Mouse (Mus musculus) midbrain, postnatal 0 days (tissue): Measurements from ENCODE around the gene Kcnc1. TPM values are rescaled to one million over a fixed set of nuclear protein-coding genes. Genes with fewer than 3 reads are reported as not detected.

Source experiments
- ATAC-seq: fragments of 200-750 bp; cut with Nextera tagmentation; 2 replicates; pipeline ENCODE4 v1.8.0; 2017; ENCODE audit warnings: moderate number of reproducible peaks, mild to moderate bottlenecking, moderate TSS enrichment, moderate library complexity; ENCODE audit not compliant: low FRiP score
- DNase-seq: peaks from one replicate; pipeline ENCODE4 v3.0.0-alpha.2; 2015; ENCODE audit warnings: low spot score
- H3K27ac ChIP-seq: fragments of 300-500 bp; sonication (generic); 2 replicates; pipeline ENCODE4 v1.5.1; 2014; ENCODE audit warnings: low read depth, mild to moderate bottlenecking, low read length, mixed read lengths
- H3K27me3 ChIP-seq: fragments of 300-500 bp; sonication (generic); 2 replicates; pipeline ENCODE4 v1.6.1; 2014; ENCODE audit warnings: low read length, control low read depth, mixed read lengths; ENCODE audit not compliant: insufficient read depth
- H3K36me3 ChIP-seq: fragments of 300-500 bp; sonication (generic); 2 replicates; pipeline ENCODE4 v1.6.1; 2014; ENCODE audit warnings: low read length, control low read depth, mixed read lengths; ENCODE audit not compliant: insufficient read depth
- H3K4me1 ChIP-seq: fragments of 300-500 bp; sonication (generic); 2 replicates; pipeline ENCODE4 v1.6.1; 2014; ENCODE audit warnings: mild to moderate bottlenecking, control low read depth, antibody characterized with exemption, low read length, mixed read lengths; ENCODE audit not compliant: insufficient read depth
- H3K4me2 ChIP-seq: fragments of 300-500 bp; sonication (generic); 2 replicates; pipeline ENCODE4 v1.6.1; 2014; ENCODE audit warnings: low read depth, mild to moderate bottlenecking, low read length, mixed read lengths; ENCODE audit not compliant: poor library complexity, severe bottlenecking
- H3K4me3 ChIP-seq: fragments of 300-500 bp; sonication (generic); 2 replicates; pipeline ENCODE4 v1.5.1; 2014; ENCODE audit warnings: low read depth, mild to moderate bottlenecking, low read length, moderate library complexity
- H3K9ac ChIP-seq: fragments of 300-500 bp; sonication (generic); replicated peaks from 2 replicates; pipeline ENCODE4 v1.6.1; 2014; ENCODE audit warnings: mild to moderate bottlenecking, low read length, moderate library complexity, mixed read lengths; ENCODE audit not compliant: poor library complexity, severe bottlenecking
- H3K9me3 ChIP-seq: fragments of 300-500 bp; sonication (generic); 2 replicates; pipeline ENCODE4 v1.6.1; 2016; ENCODE audit warnings: low read length, control low read depth
- CTCF ChIP-seq: IDR thresholded peaks from 2 replicates; pipeline ENCODE4 v1.5.1; 2016; ENCODE audit warnings: antibody characterized with exemption, mild to moderate bottlenecking
- WGBS: fragments of 180-500 bp; shearing (Covaris S2); extraction: QIAGEN DNeasy Blood & Tissue Kit; methylation state at CpG from one replicate; pipeline ENCODE4 v1.1.7; 2014; 5-methylcytosine and 5-hydroxymethylcytosine counted together
- polyA plus RNA-seq: library from polyadenylated mRNA; unstranded; fragments of >200 nt; fragmentation: Nextera tagmentation; extraction: Ambion mirVana; gene quantifications from 2 replicates; pipeline ENCODE4 v1.2.1, GENCODE M21; 2015
- total RNA-seq: library from RNA; depleted of rRNA; stranded (reverse); fragments of >200 nt; gene quantifications from 2 replicates; pipeline ENCODE4 v1.2.3, GENCODE M21; 2014; rRNA removed

The Kcnc1 gene
- total and polyA plus RNA-seq, 2 experiments from 2014 or later = 24.0 to 44.9 TPM

DNA sequence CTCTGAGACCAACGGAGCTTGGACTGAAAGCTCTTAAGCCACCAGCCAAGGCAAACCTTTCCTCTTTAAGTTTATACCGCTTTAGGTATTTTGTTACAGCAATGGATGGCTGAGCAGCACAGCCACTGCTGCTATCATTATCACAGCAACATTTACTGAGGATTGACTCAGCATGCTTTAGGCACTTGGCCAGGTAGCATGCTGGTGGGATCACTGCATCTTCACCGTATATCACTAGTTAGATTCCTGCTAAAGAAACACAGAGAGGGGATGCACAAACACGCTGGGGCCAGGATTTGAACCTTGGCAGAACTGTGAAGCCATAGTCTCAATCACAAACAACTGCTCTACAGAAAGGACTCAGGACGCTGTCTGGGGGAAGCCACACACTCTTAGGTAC is 90.5 kb downstream of the Kcnc1 start:
- ATAC-seq = no peak
- H3K4me1 ChIP-seq = no peaks in the 10 kb centered on the region
- no peak for DNase-seq
- H3K9me3 ChIP-seq = no peaks in the 10 kb centered on the region
- TF ChIP-seq CTCF = no peak
- H3K27me3 ChIP-seq = no peaks in the 10 kb centered on the region
- H3K27ac ChIP-seq = no peak overlapping the region
- no peak overlapping the region for H3K9ac ChIP-seq
- no peaks in the 10 kb centered on the region for H3K36me3 ChIP-seq
- WGBS = 80% methylated on average over 5 of the region's 5 CpGs
- H3K4me2 ChIP-seq = no peak overlapping the region
- H3K4me3 ChIP-seq = no peak overlapping the region

DNA sequence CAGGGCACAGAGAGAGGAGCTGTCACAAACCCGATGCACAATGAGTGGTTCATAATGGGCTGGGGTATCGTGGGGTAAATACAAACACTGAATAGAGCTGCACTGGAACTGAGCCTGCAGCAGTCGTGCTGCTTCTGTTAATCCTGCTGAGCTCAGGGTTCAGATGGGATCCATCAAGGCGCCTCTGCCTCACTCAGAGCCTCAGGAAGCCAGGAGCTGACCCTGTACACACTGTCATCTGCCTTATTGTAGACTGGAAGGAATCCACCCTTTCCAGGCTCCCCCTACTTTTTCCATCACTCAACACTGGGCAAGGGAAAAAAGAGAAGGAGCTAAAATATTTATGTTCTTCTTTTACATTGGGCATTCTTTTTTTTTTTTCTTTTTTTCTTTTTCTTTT is 91.1 kb downstream of the Kcnc1 start:
- Histone ChIP-seq H3K4me2 (no peak overlapping the region), H3K27ac (no peak overlapping the region), H3K36me3 (no peaks in the 10 kb centered on the region), H3K9me3 (no peaks in the 10 kb centered on the region), H3K4me3 (no peak overlapping the region), H3K27me3 (no peaks in the 10 kb centered on the region), H3K4me1 (no peaks in the 10 kb centered on the region), H3K9ac (no peak overlapping the region)
- WGBS = 28% methylated on average over 4 of the region's 4 CpGs
- no peak for ATAC-seq
- no peak for TF ChIP-seq CTCF
- no peak for DNase-seq

Other genes with a start within 250 kb of the Kcnc1 start
- gene Abcc8, start 216.5 kb upstream of the Kcnc1 start, total RNA-seq = 13.1 and 18.7 TPM in 2 replicates
- gene Abcc8, start 216.5 kb upstream of the Kcnc1 start, polyA plus RNA-seq = 7.2 and 9.6 TPM in 2 replicates
- gene Ush1c, start 158.0 kb upstream of the Kcnc1 start, total RNA-seq = 0.44 and 0.85 TPM in 2 replicates
- 1.7 and 1.8 TPM in 2 replicates for gene Ush1c, start 158.0 kb upstream of the Kcnc1 start, polyA plus RNA-seq
- gene Otog, start 155.5 kb upstream of the Kcnc1 start, total RNA-seq = 0.11 and 0.28 TPM in 2 replicates
- gene Otog, start 155.5 kb upstream of the Kcnc1 start, polyA plus RNA-seq = 0.01 and 0.07 TPM in 2 replicates
- 2.8 TPM in 1 of 2 replicates, not detected in the other for gene Myod1, start 20.0 kb upstream of the Kcnc1 start, total RNA-seq
- gene Myod1, start 20.0 kb upstream of the Kcnc1 start, polyA plus RNA-seq = 0.11 and 0.52 TPM in 2 replicates
- 47.5 and 49.1 TPM in 2 replicates for gene Sergef, start 243.3 kb downstream of the Kcnc1 start, total RNA-seq
- 47.8 and 50.9 TPM in 2 replicates for gene Sergef, start 243.3 kb downstream of the Kcnc1 start, polyA plus RNA-seq